15 mouse cellular contexts compared by ENCODE assay signal in the genomic region with DNA sequence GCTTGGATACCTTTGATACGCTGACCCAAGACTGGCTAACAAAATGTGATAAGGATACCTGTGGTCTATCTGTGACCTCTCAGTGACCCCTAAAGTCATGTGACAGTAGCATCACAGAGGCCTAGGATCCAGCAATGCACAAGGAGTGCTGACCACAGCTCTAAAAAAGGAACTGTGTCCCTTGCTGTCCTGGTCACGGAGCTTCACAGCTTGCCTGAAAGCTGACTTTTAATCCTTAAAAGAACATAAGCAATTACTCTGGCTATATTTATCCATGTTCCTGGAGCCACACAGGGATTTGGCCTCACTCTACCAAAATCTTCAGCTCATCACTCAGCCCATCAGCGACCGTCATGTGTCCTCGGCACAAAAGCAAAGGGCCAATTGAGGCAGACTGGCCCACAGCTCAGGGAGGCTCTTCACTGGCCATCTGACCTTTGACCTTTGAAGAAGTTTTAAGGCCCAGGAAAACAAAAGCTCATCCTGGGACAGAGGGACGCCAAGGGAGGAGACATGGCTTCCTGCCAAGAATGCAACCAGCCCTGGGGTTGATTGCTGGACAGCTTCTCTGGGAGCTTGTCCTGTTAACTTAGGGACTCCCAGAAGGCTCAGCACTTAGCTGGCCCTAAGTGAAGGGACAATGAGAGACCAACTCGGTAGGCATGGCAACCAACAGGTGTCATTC. TPM values are rescaled to one million over a fixed set of nuclear protein-coding genes. Genes with fewer than 3 reads are reported as not detected.
A peak's percentile ranks its signal among the peaks of the same experiment; 100 is the strongest.
DNase-seq lines count a peak whose midpoint lies in the region.
"Had no signal": no experiment of that assay in that cellular context is flagged by ENCODE, and none has a peak within 500 bp of the region (broad histone marks: within the 10 kb centered on the region; RNA-seq: fewer than 3 reads in every experiment).

No protein-coding gene starts in this region.

- no peaks in the 10 kb centered on the region for H3K27me3 ChIP-seq in heart, embryonic 10.5 days (ENCODE audit: insufficient read depth, poor library complexity, severe bottlenecking)
- H3K27me3 ChIP-seq: forebrain, embryonic 15.5 days; neural tube, embryonic 12.5 days; stomach, embryonic 15.5 days had no signal

- H3K36me3 ChIP-seq in heart, embryonic 10.5 days: no peaks in the 10 kb centered on the region
- H3K36me3 ChIP-seq: forebrain, embryonic 15.5 days; midbrain, embryonic 10.5 days; neural tube, embryonic 12.5 days; stomach, embryonic 15.5 days had no signal

- peak overlapping the region; percentile 60; the same call in 1 of the 2 replicates for H3K27ac ChIP-seq in heart, embryonic 10.5 days
- H3K27ac ChIP-seq: forebrain, embryonic 15.5 days; hindbrain, embryonic 14.5 days; midbrain, embryonic 10.5 days; neural tube, embryonic 12.5 days; stomach, embryonic 15.5 days had no signal

- peaks cover 59% of the 10 kb centered on the region for H3K4me1 ChIP-seq in heart, embryonic 10.5 days
- H3K4me1 ChIP-seq: forebrain, embryonic 15.5 days had no signal

- WGBS in heart, embryonic 10.5 days: 61% methylated on average over 7 of the region's 7 CpGs

- H3K9me3 ChIP-seq in heart, embryonic 10.5 days: no peaks in the 10 kb centered on the region
- H3K9me3 ChIP-seq: forebrain, embryonic 15.5 days; midbrain, embryonic 10.5 days; neural tube, embryonic 12.5 days; stomach, embryonic 15.5 days had no signal

- DNase-seq in heart, adult 9 months (ENCODE audit: low spot score in 2 of 2): peak; percentile 15 to 19
- no peak for DNase-seq in heart, postnatal 25 days (ENCODE audit: low spot score)
- peak; percentile 19 for DNase-seq in adrenal gland, adult 8-10 months
- no peak for DNase-seq in heart, embryonic 10.5 days (ENCODE audit: low spot score)
- peak; percentile 74 to 76 for DNase-seq in kidney, postnatal 36 days
- no peak for DNase-seq in thymus, postnatal 0 days (ENCODE audit: low spot score)
- DNase-seq in B cell, adult 2 months: no peak
- no peak for DNase-seq in right cerebral cortex, postnatal 14 days
- DNase-seq: left cerebral cortex, postnatal 4 days; right cerebral cortex, adult 18-20 months had no signal

- no peak overlapping the region for H3K4me3 ChIP-seq in heart, embryonic 10.5 days
- H3K4me3 ChIP-seq: forebrain, embryonic 15.5 days; midbrain, embryonic 10.5 days; neural tube, embryonic 12.5 days; stomach, embryonic 15.5 days had no signal

- intact Hi-C loops in heart, postnatal 25 days (cut with DNase I): no loop called here

RNA-seq across cellular contexts. Expression of gene Mrvi1, which starts 3.5 kb away (rescaled TPM):
- 10 to 100 TPM; 10.6 to 16.1 TPM for total RNA-seq in heart, postnatal 25 days (2021)
- total RNA-seq in adrenal gland, adult 8-10 months (2022): 10 to 100 TPM; 11.5 to 16.7 (median 13.7) TPM
- polyA plus RNA-seq in heart, embryonic 10.5 days (2016; fragmentation: Nextera tagmentation; extraction: Ambion mirVana): 5.1 and 6.5 TPM in 2 replicates
- polyA plus RNA-seq in thymus, postnatal 0 days (2015; fragmentation: Nextera tagmentation; extraction: Ambion mirVana): 0.92 and 1.1 TPM in 2 replicates

RNA-seq across cellular contexts. Expression of gene Ctr9, which starts 43.0 kb away (rescaled TPM):
- total RNA-seq in heart, postnatal 25 days (2021): 10 to 100 TPM; 15.2 to 19.3 TPM
- 10 to 100 TPM; 37.4 to 52.6 (median 44.0) TPM for total RNA-seq in adrenal gland, adult 8-10 months (2022)
- polyA plus RNA-seq in heart, embryonic 10.5 days (2016; fragmentation: Nextera tagmentation; extraction: Ambion mirVana): 52.3 and 63.1 TPM in 2 replicates
- polyA plus RNA-seq in thymus, postnatal 0 days (2015; fragmentation: Nextera tagmentation; extraction: Ambion mirVana): 42.2 and 45.3 TPM in 2 replicates

Comparison
In these comparisons a context has a peak if more than half of its experiments do, and no peak if none do; other contexts are left out.
1. DNase-seq: peak in heart, adult 9 months (2 of 2), adrenal gland, adult 8-10 months (single experiment) and kidney, postnatal 36 days (2 of 2); none in heart, postnatal 25 days (single experiment), heart, embryonic 10.5 days (single experiment), thymus, postnatal 0 days (single experiment), B cell, adult 2 months (0 of 2) and right cerebral cortex, postnatal 14 days (single experiment).